Comparison of ENCODE assay signal across 20 mouse cellular contexts in the genomic region with DNA sequence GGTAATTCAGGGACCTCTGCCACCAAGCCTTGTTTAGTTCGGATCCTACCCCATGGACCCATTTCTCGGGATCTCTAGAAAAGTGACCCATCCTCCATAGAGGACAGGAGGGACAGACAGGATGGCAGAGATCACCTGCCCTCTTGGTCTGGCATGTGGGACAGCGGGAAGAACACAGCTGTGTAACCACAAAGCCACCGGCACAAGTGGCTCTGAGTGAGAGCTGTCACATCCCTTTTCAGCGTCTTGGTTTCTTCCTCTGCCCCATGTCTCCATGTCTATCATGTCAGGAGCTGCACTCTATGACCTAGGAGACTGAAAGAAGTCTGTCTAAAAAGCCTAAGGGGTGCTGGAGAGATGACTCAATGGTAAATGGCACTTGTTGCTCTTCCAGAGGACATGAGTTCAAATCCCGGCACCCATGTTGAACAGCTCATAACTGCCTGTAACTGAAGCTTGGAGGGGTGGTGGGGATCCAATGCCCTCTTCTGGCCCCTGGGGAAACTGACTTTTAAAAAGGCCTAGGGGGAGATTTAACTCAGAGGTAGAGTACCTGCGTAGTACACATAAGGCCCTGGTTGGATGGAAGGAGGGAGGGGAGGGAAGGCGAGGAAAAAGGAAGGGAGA. TPM values are rescaled to one million over a fixed set of nuclear protein-coding genes. Genes with fewer than 3 reads are reported as not detected.
DNase-seq lines count a peak whose midpoint lies in the region; ATAC-seq and TF ChIP-seq lines count a peak whose summit lies in the region.
"Had no signal": no experiment of that assay in that cellular context is flagged by ENCODE, and none has a peak within 500 bp of the region (broad histone marks: within the 10 kb centered on the region; RNA-seq: fewer than 3 reads in every experiment).

No protein-coding gene starts in this region.

- H3K27me3 ChIP-seq in cerebellum, adult 2 months (ENCODE audit: control insufficient read depth, insufficient read depth, low read length), result no peaks in the 10 kb centered on the region
- peaks cover 23% of the 10 kb centered on the region for H3K27me3 ChIP-seq in liver, embryonic 14.5 days (ENCODE audit: control insufficient read depth, insufficient read depth, low read length)
- H3K27me3 ChIP-seq in intestine, postnatal 0 days (replicated peaks; ENCODE audit: control insufficient read depth, insufficient read depth, low read length), result no peaks in the 10 kb centered on the region
- no peaks in the 10 kb centered on the region for H3K27me3 ChIP-seq in kidney, embryonic 14.5 days (ENCODE audit: control insufficient read depth, insufficient read depth, low read length)
- H3K27me3 ChIP-seq: kidney, embryonic 15.5 days; limb, embryonic 13.5 days; neural tube, embryonic 13.5 days had no signal

- H3K27ac ChIP-seq in cerebellum, adult 2 months (ENCODE audit: insufficient read depth, low read length), result peak overlapping the region; percentile 80
- no peak overlapping the region for H3K27ac ChIP-seq in liver, embryonic 14.5 days
- H3K27ac ChIP-seq in intestine, postnatal 0 days (ENCODE audit: low read depth, low read length), result no peak overlapping the region; the same call in 1 of the 2 replicates
- no peak overlapping the region for H3K27ac ChIP-seq in kidney, embryonic 14.5 days (ENCODE audit: low read depth, low read length)
- H3K27ac ChIP-seq: kidney, embryonic 15.5 days; limb, embryonic 13.5 days; midbrain, embryonic 12.5 days; neural tube, embryonic 13.5 days had no signal

- H3K36me3 ChIP-seq in liver, embryonic 14.5 days (replicated peaks; ENCODE audit: control insufficient read depth, insufficient read depth, low read depth), result no peaks in the 10 kb centered on the region
- peaks cover 6% of the 10 kb centered on the region for H3K36me3 ChIP-seq in intestine, postnatal 0 days (ENCODE audit: control insufficient read depth, insufficient read depth)
- peaks cover 4% of the 10 kb centered on the region; the same call in 1 of the 2 replicates for H3K36me3 ChIP-seq in kidney, embryonic 14.5 days (ENCODE audit: control insufficient read depth, insufficient read depth, low read length)
- H3K36me3 ChIP-seq: neural tube, embryonic 13.5 days had no signal

- no peak for TF ChIP-seq EP300 in liver, embryonic 14.5 days (IDR thresholded peaks at IDR 0.05; ENCODE audit: low read depth)

- no peak for ATAC-seq in liver, embryonic 14.5 days (ENCODE audit: insufficient read depth)
- no peak for ATAC-seq in intestine, postnatal 0 days
- ATAC-seq in kidney, embryonic 14.5 days (ENCODE audit: low FRiP score, low TSS enrichment), result no peak
- ATAC-seq: forebrain, embryonic 16.5 days; hindbrain, embryonic 16.5 days; lung, postnatal 0 days had no signal

- TF ChIP-seq POLR2A in cerebellum, adult 2 months (IDR thresholded peaks at IDR 0.05; ENCODE audit: borderline replicate concordance, insufficient read depth, low read length), result no peak

- TF ChIP-seq CTCF in cerebellum, adult 2 months (IDR thresholded peaks at IDR 0.05; ENCODE audit: borderline replicate concordance, insufficient read depth, low read depth, low read length), result no peak
- TF ChIP-seq CTCF in liver, embryonic 14.5 days (IDR thresholded peaks at IDR 0.05; ENCODE audit: low read depth), result peak; percentile 19; the same call in 1 of the 2 replicates
- TF ChIP-seq CTCF in intestine, postnatal 0 days (IDR thresholded peaks at IDR 0.05; ENCODE audit: low read depth), result 0 out of 2 replicates have a peak, but pooled peaks have one; percentile 23

- no peak overlapping the region for H3K4me2 ChIP-seq in liver, embryonic 14.5 days (ENCODE audit: low read depth)
- peak overlapping the region; percentile 96 for H3K4me2 ChIP-seq in intestine, postnatal 0 days (replicated peaks; ENCODE audit: low read depth)
- no peak overlapping the region for H3K4me2 ChIP-seq in kidney, embryonic 14.5 days (replicated peaks; ENCODE audit: low read depth, low read length)
- H3K4me2 ChIP-seq: kidney, embryonic 15.5 days; midbrain, embryonic 12.5 days; neural tube, embryonic 13.5 days had no signal

- H3K9ac ChIP-seq in liver, embryonic 14.5 days (replicated peaks), result no peak overlapping the region
- no peak overlapping the region for H3K9ac ChIP-seq in intestine, postnatal 0 days (ENCODE audit: low read depth, low read length)
- H3K9ac ChIP-seq in kidney, embryonic 14.5 days (ENCODE audit: low read depth, low read length), result no peak overlapping the region
- H3K9ac ChIP-seq: kidney, embryonic 15.5 days; midbrain, embryonic 12.5 days; neural tube, embryonic 13.5 days had no signal

- DNase-seq in cerebellum, adult 2 months, result no peak
- no peak for DNase-seq in cerebellum, postnatal 14 days
- DNase-seq in liver, embryonic 14.5 days (ENCODE audit: low read depth in 3 of 3, low spot score in 3 of 3), result no peak
- no peak for DNase-seq in liver
- DNase-seq in right cerebral cortex, adult 2 months (ENCODE audit: low spot score in 2 of 2), result no peak
- DNase-seq: heart, postnatal 14 days; kidney, adult 11 months; kidney, postnatal 25 days; lung, postnatal 4 days had no signal

- WGBS in cerebellum, adult 2 months, result 46% methylated on average over 8 of the region's 8 CpGs
- 62% methylated on average over 8 of the region's 8 CpGs for WGBS in liver, embryonic 14.5 days (ENCODE audit: insufficient replicate concordance)
- 85% methylated on average over 8 of the region's 8 CpGs for WGBS in intestine, postnatal 0 days
- WGBS in kidney, embryonic 14.5 days, result 90% methylated on average over 8 of the region's 8 CpGs

- no peaks in the 10 kb centered on the region for H3K9me3 ChIP-seq in liver, embryonic 14.5 days (ENCODE audit: control insufficient read depth, low read length)
- no peaks in the 10 kb centered on the region for H3K9me3 ChIP-seq in intestine, postnatal 0 days (ENCODE audit: control insufficient read depth)
- no peaks in the 10 kb centered on the region for H3K9me3 ChIP-seq in kidney, embryonic 14.5 days (ENCODE audit: control insufficient read depth, low read length)
- H3K9me3 ChIP-seq: kidney, embryonic 15.5 days; limb, embryonic 13.5 days; megakaryocyte, embryonic 14.5 days; midbrain, embryonic 12.5 days; neural tube, embryonic 13.5 days had no signal

- peak overlapping the region; percentile 12 for H3K4me3 ChIP-seq in cerebellum, adult 2 months (replicated peaks; ENCODE audit: insufficient read depth, low read depth, low read length)
- H3K4me3 ChIP-seq in liver, embryonic 14.5 days (ENCODE audit: insufficient read depth in 1 of 2, low read depth in 2 of 2, low read length in 2 of 2), result no peak overlapping the region
- H3K4me3 ChIP-seq in intestine, postnatal 0 days (ENCODE audit: low read depth, low read length), result no peak overlapping the region
- no peak overlapping the region for H3K4me3 ChIP-seq in kidney, embryonic 14.5 days (ENCODE audit: low read length)
- H3K4me3 ChIP-seq: erythroblast, embryonic 14.5 days; kidney, embryonic 15.5 days; limb, embryonic 13.5 days; megakaryocyte, embryonic 14.5 days; midbrain, embryonic 12.5 days; neural tube, embryonic 13.5 days had no signal

- H3K4me1 ChIP-seq in cerebellum, adult 2 months (ENCODE audit: control insufficient read depth, insufficient read depth, low read length), result peaks cover 34% of the 10 kb centered on the region
- H3K4me1 ChIP-seq in liver, embryonic 14.5 days (replicated peaks; ENCODE audit: control insufficient read depth in 2 of 2, insufficient read depth in 2 of 2, low read length in 1 of 2), result peaks cover under 1 to 13% of the 10 kb centered on the region in 2 experiments; a peak in 3 of 4 replicates
- H3K4me1 ChIP-seq in intestine, postnatal 0 days (replicated peaks; ENCODE audit: control insufficient read depth, insufficient read depth, low read length), result peaks cover 17% of the 10 kb centered on the region
- H3K4me1 ChIP-seq in kidney, embryonic 14.5 days (ENCODE audit: control insufficient read depth, insufficient read depth, low read length), result peaks cover 16% of the 10 kb centered on the region

RNA-seq across cellular contexts. Expression of a gene that starts 3.4 kb away (rescaled TPM):
- 93.6 and 114 TPM in 2 replicates for polyA plus RNA-seq in cerebellum, adult 2 months (2012; rRNA removed)
- 27.9 and 28.4 TPM in 2 replicates for polyA plus RNA-seq in liver, embryonic 14.5 days (2012; rRNA removed)
- polyA plus RNA-seq in liver, embryonic 14.5 days (2014; fragmentation: Nextera tagmentation; extraction: Ambion mirVana), result 48.4 and 53.0 TPM in 2 replicates
- polyA plus RNA-seq in intestine, postnatal 0 days (2015; fragmentation: Nextera tagmentation; extraction: Ambion mirVana), result 86.2 and 88.8 TPM in 2 replicates
- polyA plus RNA-seq in kidney, embryonic 14.5 days (2014; fragmentation: Nextera tagmentation; extraction: Ambion mirVana), result 29.6 and 49.8 TPM in 2 replicates
